Mouse (Mus musculus) midbrain, embryonic 12.5 days (tissue): ENCODE data around the gene Col11a2. TPM values are rescaled to one million over a fixed set of nuclear protein-coding genes. Genes with fewer than 3 reads are reported as not detected.
"Not testable (repeated sequence)": the region's sequence is repeated elsewhere in the genome, so short reads cannot be mapped to it uniquely, and the experiment has no call there.

Experiments used
- ATAC-seq: fragments of 200-750 bp; cut with Nextera tagmentation; 2 replicates; pipeline ENCODE4 v1.8.0; 2017; ENCODE audit warnings: low read depth, moderate TSS enrichment, moderate library complexity; ENCODE audit not compliant: low FRiP score
- H3K27ac ChIP-seq: fragments of 300-500 bp; sonication (generic); replicated peaks from 2 replicates; pipeline ENCODE4 v1.5.1; 2016; ENCODE audit warnings: mild to moderate bottlenecking
- H3K27me3 ChIP-seq: fragments of 300-500 bp; sonication (generic); 2 replicates; pipeline ENCODE4 v1.6.1; 2016; ENCODE audit warnings: mild to moderate bottlenecking
- H3K36me3 ChIP-seq: fragments of 300-500 bp; sonication (generic); 2 replicates; pipeline ENCODE4 v1.6.1; 2016
- H3K4me1 ChIP-seq: fragments of 300-500 bp; sonication (generic); 2 replicates; pipeline ENCODE4 v1.6.1; 2016
- H3K4me2 ChIP-seq: fragments of 300-500 bp; sonication (generic); replicated peaks from 2 replicates; pipeline ENCODE4 v1.6.1; 2016; ENCODE audit warnings: mild to moderate bottlenecking, moderate library complexity
- H3K4me3 ChIP-seq: fragments of 300-500 bp; sonication (generic); 2 replicates; pipeline ENCODE4 v1.5.1; 2016; ENCODE audit warnings: mild to moderate bottlenecking
- H3K9ac ChIP-seq: fragments of 300-500 bp; sonication (generic); replicated peaks from 2 replicates; pipeline ENCODE4 v1.6.1; 2016; ENCODE audit warnings: mild to moderate bottlenecking, moderate library complexity
- H3K9me3 ChIP-seq: fragments of 300-500 bp; sonication (generic); 2 replicates; pipeline ENCODE4 v1.6.1; 2016; ENCODE audit warnings: mild to moderate bottlenecking
- WGBS: fragments of 180-500 bp; shearing (Covaris S2); methylation state at CpG from one replicate; pipeline ENCODE4 v1.1.7; 2016; 5-methylcytosine and 5-hydroxymethylcytosine counted together
- polyA plus RNA-seq: library from polyadenylated mRNA; unstranded; fragments of >200 nt; fragmentation: Nextera tagmentation; extraction: Ambion mirVana; gene quantifications from 2 replicates; pipeline ENCODE4 v1.2.1, GENCODE M21; 2016

Col11a2 gene
- 2.3 and 4.0 TPM in 2 replicates for polyA plus RNA-seq

- WGBS, result 9% methylated on average over 28 of the region's 28 CpGs
- Histone ChIP-seq H3K4me2 (peak within 1 kb of the TSS; percentile 47), H3K9me3 (no peaks in the 10 kb centered on the region), H3K4me1 (peaks cover 36% of the 10 kb centered on the region), H3K36me3 (peaks cover 38% of the 10 kb centered on the region), H3K27me3 (peaks cover 22% of the 10 kb centered on the region), H3K27ac (no peak within 1 kb of the TSS), H3K4me3 (peak within 1 kb of the TSS; percentile 19), H3K9ac (peak within 1 kb of the TSS; percentile 35)
- ATAC-seq, result peak; percentile 67
Observed at GRCm38 (mm10) chr17:34038878-34039561, at the start of gene Col11a2. Col11a2 (plus strand) TSS chr17:34039437.

- Histone ChIP-seq H3K4me1 (0 out of 2 replicates have a peak, but pooled peaks cover 3% of the 10 kb centered on the region), H3K9ac (no peak overlapping the region), H3K27me3 (0 out of 2 replicates have a peak, but pooled peaks cover 6% of the 10 kb centered on the region), H3K4me3 (no peak overlapping the region), H3K4me2 (no peak overlapping the region), H3K36me3 (no peaks in the 10 kb centered on the region), H3K27ac (no peak overlapping the region), H3K9me3 (no peaks in the 10 kb centered on the region)
- peak; percentile 41; the same call in 1 of the 2 replicates for ATAC-seq
- 33% methylated on average over 10 of the region's 10 CpGs for WGBS
Observed at GRCm38 (mm10) chr17:33991788-33992664, 47.2 kb upstream of the Col11a2 start.

GRCm38 (mm10) chr17:33994959-33995358, 44.3 kb upstream of the Col11a2 start:
- H3K9me3 ChIP-seq, result no peaks in the 10 kb centered on the region
- peaks cover 21% of the 10 kb centered on the region for H3K27me3 ChIP-seq
- H3K27ac ChIP-seq, result no peak overlapping the region
- no peaks in the 10 kb centered on the region for H3K36me3 ChIP-seq
- H3K4me3 ChIP-seq, result no peak overlapping the region
- peaks cover 9% of the 10 kb centered on the region; the same call in 1 of the 2 replicates for H3K4me1 ChIP-seq
- H3K9ac ChIP-seq, result no peak overlapping the region
- no peak overlapping the region for H3K4me2 ChIP-seq
- 93% methylated on average over 8 of the region's 8 CpGs for WGBS
- no peak for ATAC-seq

DNA sequence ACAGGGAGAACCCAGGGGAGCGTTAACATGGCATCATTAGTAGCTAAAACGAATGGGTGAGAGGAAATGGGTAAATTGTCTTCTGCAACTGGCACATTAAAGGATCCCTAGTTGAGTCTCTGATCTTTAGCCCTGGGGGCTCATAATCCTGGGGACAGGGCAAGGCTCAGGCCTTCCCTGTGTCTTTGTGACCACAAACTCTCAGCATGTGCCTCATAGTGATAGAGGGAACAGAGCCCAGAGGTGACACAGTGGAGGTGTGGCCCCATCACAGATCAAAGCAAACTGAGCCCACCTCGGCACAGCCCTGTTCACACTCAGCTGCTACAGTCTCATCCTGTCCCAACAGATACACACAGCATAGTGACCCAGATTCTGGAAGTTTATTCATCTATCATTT, 43.6 kb upstream of the Col11a2 start:
- 81% methylated on average over 3 of the region's 3 CpGs for WGBS
- no peaks in the 10 kb centered on the region for H3K9me3 ChIP-seq
- no peaks in the 10 kb centered on the region for H3K36me3 ChIP-seq
- no peak for ATAC-seq
- peaks cover 28% of the 10 kb centered on the region for H3K27me3 ChIP-seq
- no peak overlapping the region for H3K4me3 ChIP-seq
- no peak overlapping the region for H3K9ac ChIP-seq
- no peak overlapping the region for H3K4me2 ChIP-seq
- H3K27ac ChIP-seq, result no peak overlapping the region
- H3K4me1 ChIP-seq, result peaks cover 13% of the 10 kb centered on the region

GRCm38 (mm10) chr17:33997025-33997424, 42.2 kb upstream of the Col11a2 start:
- H3K9me3 ChIP-seq, H3K4me2 ChIP-seq, H3K9ac ChIP-seq, ATAC-seq, H3K27ac ChIP-seq, H3K4me3 ChIP-seq, H3K36me3 ChIP-seq: not testable (repeated sequence)
- H3K4me1 ChIP-seq, result peaks cover 11% of the 10 kb centered on the region
- peaks cover 40% of the 10 kb centered on the region for H3K27me3 ChIP-seq
- WGBS, result 86% methylated on average over 2 of the region's 2 CpGs

DNA sequence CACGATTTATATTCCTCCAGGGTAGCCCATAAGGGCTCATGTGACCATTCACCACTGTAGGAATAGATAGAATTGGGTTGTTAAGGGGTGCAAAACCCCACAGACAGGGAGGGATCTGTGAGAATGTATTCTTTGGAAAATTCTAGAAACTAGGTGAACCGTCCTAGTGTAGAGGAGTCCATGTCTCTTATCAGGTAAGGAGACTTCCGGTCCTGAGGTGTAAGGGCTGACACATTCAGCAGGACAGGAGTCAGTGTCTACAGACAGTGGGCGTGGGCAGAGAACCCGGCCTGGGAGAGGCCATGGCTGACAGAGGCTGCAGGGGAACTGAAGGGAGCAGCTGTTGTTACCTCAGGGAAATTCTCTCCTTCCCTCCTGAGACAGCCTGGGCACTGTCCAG, 40.5 kb upstream of the Col11a2 start:
- peaks cover 40% of the 10 kb centered on the region for H3K27me3 ChIP-seq
- not testable (repeated sequence) for ATAC-seq, H3K4me3 ChIP-seq, H3K36me3 ChIP-seq, H3K4me2 ChIP-seq, H3K9me3 ChIP-seq, H3K27ac ChIP-seq, H3K9ac ChIP-seq
- H3K4me1 ChIP-seq, result peaks cover 11% of the 10 kb centered on the region
- 68% methylated on average over 5 of the region's 5 CpGs for WGBS

DNA sequence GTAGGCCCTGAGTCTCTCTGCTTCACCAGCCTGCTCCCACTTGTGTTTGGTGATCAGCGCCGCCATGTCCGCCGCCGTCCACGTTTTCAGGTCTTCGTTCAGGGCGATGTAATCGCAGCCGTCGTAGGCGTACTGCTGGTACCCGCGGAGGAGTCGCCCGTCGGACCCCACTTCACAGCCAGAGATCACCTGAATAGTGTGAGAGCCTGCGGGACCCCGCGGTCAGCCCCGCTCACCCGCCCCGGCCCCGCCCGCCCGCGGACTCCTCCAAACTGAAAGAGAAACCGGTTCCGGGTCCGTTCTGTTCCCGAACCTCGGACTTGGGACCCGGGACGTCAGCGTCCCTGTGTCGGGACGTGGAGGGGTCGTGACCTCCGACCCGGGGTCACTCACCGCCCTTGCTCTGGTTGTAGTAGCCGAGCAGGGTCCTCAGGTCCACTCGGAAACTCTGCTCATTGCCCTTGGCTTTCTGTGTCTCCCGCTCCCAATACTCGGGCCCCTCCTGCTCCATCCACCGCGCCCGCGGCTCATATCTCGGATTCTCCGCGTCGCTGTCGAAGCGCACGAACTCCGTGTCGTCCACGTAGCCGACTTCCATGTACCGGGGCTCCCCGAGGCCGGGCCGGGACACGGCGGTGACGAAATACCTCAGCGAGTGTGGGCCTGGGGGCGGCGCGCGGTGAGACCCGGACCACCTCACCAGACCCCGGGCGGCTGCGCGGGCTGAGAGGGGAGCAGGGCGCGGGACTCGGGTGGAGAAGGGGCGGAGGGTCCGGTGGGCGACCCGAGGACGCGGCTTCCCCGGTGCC, 39.7 kb upstream of the Col11a2 start:
- peak overlapping the region; percentile 85 for H3K4me2 ChIP-seq
- peak overlapping the region; percentile 54 for H3K4me3 ChIP-seq
- no peaks in the 10 kb centered on the region for H3K9me3 ChIP-seq
- H3K4me1 ChIP-seq, result peaks cover 11% of the 10 kb centered on the region
- peaks cover 40% of the 10 kb centered on the region for H3K27me3 ChIP-seq
- H3K9ac ChIP-seq, result peak overlapping the region; percentile 61
- ATAC-seq, result peak; percentile 56; the same call in 1 of the 2 replicates
- no peaks in the 10 kb centered on the region for H3K36me3 ChIP-seq
- H3K27ac ChIP-seq, result no peak overlapping the region
- WGBS, result 2% methylated on average over 82 of the region's 87 CpGs

DNA sequence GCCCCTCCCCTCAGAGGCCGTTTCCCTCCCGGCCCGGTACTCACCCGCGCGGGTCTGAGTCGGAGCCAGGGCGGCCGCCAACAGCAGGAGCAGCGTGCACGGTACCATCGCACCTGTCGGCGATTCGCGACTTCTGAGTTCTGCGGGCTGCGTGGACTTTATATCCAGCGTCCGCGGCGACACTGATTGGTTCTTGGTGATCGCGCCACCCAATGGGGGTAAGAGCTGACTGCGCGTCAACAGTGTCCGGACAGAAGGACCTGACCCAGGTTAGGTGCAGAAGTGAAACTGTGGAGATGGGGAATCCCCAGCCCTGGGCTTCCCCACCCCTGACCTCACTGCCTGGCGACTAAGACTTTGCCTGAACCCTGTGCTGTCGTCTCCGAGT, 39.1 kb upstream of the Col11a2 start, which contains the start of gene H2-K1:
Gene H2-K1 (minus strand): TSS at position 198 of the 388 bp plus-strand sequence.
- H3K4me3 ChIP-seq, result peak within 1 kb of the TSS; percentile 54

DNA sequence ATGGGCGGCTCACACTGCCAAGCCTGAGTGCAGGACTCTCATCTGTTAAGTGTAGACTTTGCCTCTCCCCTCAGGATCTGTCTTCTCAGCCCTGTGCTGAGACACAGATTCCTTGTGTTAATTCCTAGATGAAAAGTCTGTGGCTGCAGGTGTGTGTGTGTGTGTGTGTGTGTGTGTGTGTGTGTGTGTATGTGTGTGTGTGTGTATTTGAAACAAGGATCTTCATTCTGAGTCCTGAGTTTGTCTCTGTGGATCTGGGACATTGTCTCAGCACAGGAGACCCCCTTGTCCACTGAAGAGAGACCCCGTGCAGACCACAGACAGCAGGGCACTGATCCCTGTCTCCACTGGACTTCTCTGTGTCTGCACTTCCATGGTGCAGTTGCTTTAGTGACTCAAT, 38.4 kb upstream of the Col11a2 start:
- H3K4me1 ChIP-seq, result peaks cover 11% of the 10 kb centered on the region
- 51% methylated on average over 2 of the region's 2 CpGs for WGBS
- not testable (repeated sequence) for ATAC-seq, H3K27ac ChIP-seq, H3K4me2 ChIP-seq, H3K9me3 ChIP-seq, H3K9ac ChIP-seq, H3K4me3 ChIP-seq, H3K36me3 ChIP-seq
- peaks cover 40% of the 10 kb centered on the region for H3K27me3 ChIP-seq

More for the DNA sequence above, 39.1 kb upstream of the Col11a2 start, which contains the start of gene H2-K1:
- ATAC-seq, result peak; percentile 74; the same call in 1 of the 2 replicates
- WGBS, result under 1% methylated on average over 29 of the region's 30 CpGs
- Histone ChIP-seq H3K36me3 (no peaks in the 10 kb centered on the region), H3K9ac (peak within 1 kb of the TSS; percentile 61), H3K27me3 (peaks cover 40% of the 10 kb centered on the region), H3K4me2 (peak within 1 kb of the TSS; percentile 85), H3K27ac (no peak within 1 kb of the TSS), H3K4me1 (peaks cover 11% of the 10 kb centered on the region), H3K9me3 (no peaks in the 10 kb centered on the region)

DNA sequence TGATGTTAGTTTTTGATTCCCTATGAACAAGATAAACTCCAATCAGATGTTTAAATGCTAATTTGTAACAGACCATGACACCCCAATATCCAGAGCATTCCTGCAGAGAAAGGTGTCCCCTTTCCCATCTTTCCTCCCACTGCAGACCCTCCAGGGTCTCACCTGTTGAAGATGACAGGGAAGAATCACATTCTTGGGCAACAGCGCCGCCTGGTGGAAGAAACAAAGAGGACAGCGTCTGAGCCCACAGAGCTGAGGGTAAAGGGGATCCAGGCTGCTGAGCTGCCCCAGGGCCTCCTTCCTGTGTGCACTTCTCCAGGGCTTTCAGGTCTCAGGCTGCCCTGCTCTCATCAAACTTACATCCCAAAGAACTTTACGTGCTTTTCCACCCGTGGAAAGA, 35.8 kb upstream of the Col11a2 start:
- Histone ChIP-seq H3K4me3 (no peak overlapping the region), H3K4me1 (peaks cover 11% of the 10 kb centered on the region), H3K4me2 (no peak overlapping the region), H3K9ac (no peak overlapping the region), H3K27me3 (peaks cover 33% of the 10 kb centered on the region), H3K36me3 (no peaks in the 10 kb centered on the region), H3K9me3 (no peaks in the 10 kb centered on the region; the same call in 1 of the 2 replicates), H3K27ac (no peak overlapping the region)
- WGBS, result 8% methylated on average over 5 of the region's 5 CpGs
- no peak for ATAC-seq

- WGBS, result 61% methylated on average over 2 of the region's 2 CpGs
- no peaks in the 10 kb centered on the region for H3K36me3 ChIP-seq
- peaks cover 3% of the 10 kb centered on the region for H3K27me3 ChIP-seq
- H3K27ac ChIP-seq, result no peak overlapping the region
- no peak overlapping the region for H3K4me2 ChIP-seq
- H3K4me3 ChIP-seq, result no peak overlapping the region
- H3K9ac ChIP-seq, result no peak overlapping the region
- no peak for ATAC-seq
- H3K4me1 ChIP-seq, result no peaks in the 10 kb centered on the region
- no peaks in the 10 kb centered on the region; the same call in 1 of the 2 replicates for H3K9me3 ChIP-seq
Observed at GRCm38 (mm10) chr17:34006570-34006969, 32.7 kb upstream of the Col11a2 start.
